25 mouse cellular contexts compared by ENCODE assay signal in genomic region chr13:69672565-69672964, GRCm38 (mm10).
A peak's percentile ranks its signal among the peaks of the same experiment; 100 is the strongest.
DNase-seq lines count a peak whose midpoint lies in the region; ATAC-seq lines count a peak whose summit lies in the region.
"Had no signal": no experiment of that assay in that cellular context is flagged by ENCODE, and none has a peak within 500 bp of the region (broad histone marks: within the 10 kb centered on the region; RNA-seq: fewer than 3 reads in every experiment).

No protein-coding gene starts in this region.

- no peak overlapping the region for H3K27ac ChIP-seq in embryonic facial prominence, embryonic 15.5 days (replicated peaks)
- no peak overlapping the region for H3K27ac ChIP-seq in embryonic facial prominence, embryonic 10.5 days (replicated peaks)
- H3K27ac ChIP-seq: embryonic facial prominence, embryonic 13.5 days; forebrain, embryonic 12.5 days had no signal

- ATAC-seq in embryonic facial prominence, embryonic 15.5 days (ENCODE audit: insufficient number of reproducible peaks, low FRiP score, low TSS enrichment, low read depth), result peak; percentile 54; the same call in 1 of the 2 replicates
- ATAC-seq: activated CD4-positive, CD25-positive, alpha-beta regulatory T cell, adult 4 months; CD4-positive, CD25-positive, alpha-beta regulatory T cell, adult 4 months; forebrain, embryonic 14.5 days; forebrain, embryonic 16.5 days; Patski had no signal

- no peaks in the 10 kb centered on the region for H3K27me3 ChIP-seq in embryonic facial prominence, embryonic 15.5 days
- H3K27me3 ChIP-seq in embryonic facial prominence, embryonic 10.5 days (replicated peaks; ENCODE audit: low read depth, poor library complexity, severe bottlenecking), result no peaks in the 10 kb centered on the region
- H3K27me3 ChIP-seq: embryonic facial prominence, embryonic 13.5 days; Patski had no signal

- 88% methylated on average over 10 of the region's 10 CpGs for WGBS in embryonic facial prominence, embryonic 15.5 days
- 92% methylated on average over 10 of the region's 10 CpGs for WGBS in embryonic facial prominence, embryonic 10.5 days

- no peaks in the 10 kb centered on the region for H3K36me3 ChIP-seq in embryonic facial prominence, embryonic 15.5 days
- no peaks in the 10 kb centered on the region for H3K36me3 ChIP-seq in embryonic facial prominence, embryonic 10.5 days (replicated peaks)
- H3K36me3 ChIP-seq: embryonic facial prominence, embryonic 13.5 days; forebrain, embryonic 12.5 days; G1E had no signal

- H3K4me3 ChIP-seq in embryonic facial prominence, embryonic 15.5 days (replicated peaks), result no peak overlapping the region
- H3K4me3 ChIP-seq in embryonic facial prominence, embryonic 10.5 days, result no peak overlapping the region
- H3K4me3 ChIP-seq: embryonic facial prominence, embryonic 13.5 days; forebrain, embryonic 12.5 days had no signal

- intact Hi-C loops in heart, postnatal 10 days (cut with DNase I), result no loop called here

- no peaks in the 10 kb centered on the region for H3K4me1 ChIP-seq in embryonic facial prominence, embryonic 15.5 days
- no peaks in the 10 kb centered on the region for H3K4me1 ChIP-seq in embryonic facial prominence, embryonic 10.5 days
- H3K4me1 ChIP-seq: embryonic facial prominence, embryonic 13.5 days; forebrain, embryonic 12.5 days had no signal

- no peaks in the 10 kb centered on the region for H3K9me3 ChIP-seq in embryonic facial prominence, embryonic 15.5 days (replicated peaks)
- no peaks in the 10 kb centered on the region for H3K9me3 ChIP-seq in embryonic facial prominence, embryonic 10.5 days
- H3K9me3 ChIP-seq: embryonic facial prominence, embryonic 13.5 days; forebrain, embryonic 12.5 days had no signal

- DNase-seq in embryonic facial prominence, embryonic 10.5 days (ENCODE audit: low spot score), result no peak
- peak; percentile 73 for DNase-seq in heart, adult 11 months
- DNase-seq in heart, postnatal 10 days, result no peak
- DNase-seq in spleen, postnatal 4 days (ENCODE audit: low spot score in 2 of 2), result peak; percentile 4 to 42
- no peak for DNase-seq in spleen, postnatal 14 days (ENCODE audit: low spot score in 2 of 2)
- DNase-seq in urinary bladder, postnatal 4 days (ENCODE audit: low spot score in 2 of 2), result peak; percentile 13 to 57
- no peak for DNase-seq in urinary bladder, postnatal 10 days (ENCODE audit: low spot score)
- DNase-seq: adrenal gland, adult 8-10 months; adrenal gland, postnatal 14 days; adrenal gland, postnatal 36 days; B cell, adult 2 months; cerebellum, adult 11-12 months; cerebellum, adult 2 months; cerebellum, adult 9-10 months; cerebellum, postnatal 10 days; cerebellum, postnatal 25 days had no signal

- no peak overlapping the region for H3K9ac ChIP-seq in embryonic facial prominence, embryonic 15.5 days
- H3K9ac ChIP-seq: embryonic facial prominence, embryonic 13.5 days; forebrain, embryonic 12.5 days had no signal

- no peak overlapping the region for H3K4me2 ChIP-seq in embryonic facial prominence, embryonic 15.5 days (replicated peaks)
- H3K4me2 ChIP-seq: embryonic facial prominence, embryonic 13.5 days; forebrain, embryonic 12.5 days had no signal

Comparison
In these comparisons a context has a peak if more than half of its experiments do, and no peak if none do; other contexts are left out.
1. DNase-seq: peak in heart, adult 11 months (single experiment), spleen, postnatal 4 days (2 of 2) and urinary bladder, postnatal 4 days (2 of 2); none in embryonic facial prominence, embryonic 10.5 days (single experiment), heart, postnatal 10 days (0 of 2), spleen, postnatal 14 days (0 of 2) and urinary bladder, postnatal 10 days (single experiment).